Mouse (Mus musculus): Measurements from ENCODE around the gene Rai1. TPM values are rescaled to one million over a fixed set of nuclear protein-coding genes. Genes with fewer than 3 reads are reported as not detected.

Gene Rai1
- polyA plus RNA-seq, 1 experiment from 2014 or later, result 31.9 TPM

GRCm38 (mm10) chr11:60114296-60115023 is 9.6 kb downstream of the Rai1 start:
- Histone ChIP-seq H3K27me3 (no peaks in the 10 kb centered on the region), H3K4me2 (replicated peaks) (peak overlapping the region; percentile 69), H3K4me3 (peak overlapping the region; percentile 54), H3K27ac (replicated peaks) (peak overlapping the region; percentile 88), H3K9ac (replicated peaks) (peak overlapping the region; percentile 68), H3K9me3 (no peaks in the 10 kb centered on the region), H3K36me3 (no peaks in the 10 kb centered on the region), H3K4me1 (peaks cover 52% of the 10 kb centered on the region)
- WGBS, result 1% methylated on average over 21 of the region's 21 CpGs
- peak; percentile 26 for ATAC-seq (replicated peaks)

GRCm38 (mm10) chr11:60115024-60115538 is 10.3 kb downstream of the Rai1 start:
- H3K9me3 ChIP-seq, result no peaks in the 10 kb centered on the region
- WGBS, result under 1% methylated on average over 38 of the region's 43 CpGs

GRCm38 (mm10) chr11:60115638-60116276 is 10.9 kb downstream of the Rai1 start:
- H3K9ac ChIP-seq (replicated peaks), result peak overlapping the region; percentile 68

More at GRCm38 (mm10) chr11:60115024-60115538, 10.3 kb downstream of the Rai1 start:
- H3K4me3 ChIP-seq, result peak overlapping the region; percentile 54
- H3K27me3 ChIP-seq, result no peaks in the 10 kb centered on the region
- no peaks in the 10 kb centered on the region for H3K36me3 ChIP-seq
- H3K4me1 ChIP-seq, result peaks cover 46% of the 10 kb centered on the region
- peak overlapping the region; percentile 69 for H3K4me2 ChIP-seq (replicated peaks)
- peak overlapping the region; percentile 88 for H3K27ac ChIP-seq (replicated peaks)
- peak overlapping the region; percentile 68 for H3K9ac ChIP-seq (replicated peaks)
- ATAC-seq (replicated peaks), result peak; percentile 96

GRCm38 (mm10) chr11:60120586-60121262 is 15.9 kb downstream of the Rai1 start:
- Histone ChIP-seq H3K4me3 (no peak overlapping the region), H3K27me3 (no peaks in the 10 kb centered on the region), H3K4me2 (replicated peaks) (no peak overlapping the region), H3K36me3 (no peaks in the 10 kb centered on the region), H3K9me3 (no peaks in the 10 kb centered on the region), H3K9ac (replicated peaks) (no peak overlapping the region), H3K27ac (replicated peaks) (no peak overlapping the region), H3K4me1 (peaks cover 3% of the 10 kb centered on the region)
- WGBS, result 88% methylated on average over 2 of the region's 2 CpGs
- no peak for ATAC-seq (replicated peaks)

More at GRCm38 (mm10) chr11:60115638-60116276, 10.9 kb downstream of the Rai1 start:
- H3K36me3 ChIP-seq, result no peaks in the 10 kb centered on the region
- ATAC-seq (replicated peaks), result no peak
- H3K4me1 ChIP-seq, result peaks cover 42% of the 10 kb centered on the region
- WGBS, result 33% methylated on average over 6 of the region's 6 CpGs
- peak overlapping the region; percentile 54 for H3K4me3 ChIP-seq
- H3K9me3 ChIP-seq, result no peaks in the 10 kb centered on the region
- peak overlapping the region; percentile 88 for H3K27ac ChIP-seq (replicated peaks)
- H3K27me3 ChIP-seq, result no peaks in the 10 kb centered on the region
- peak overlapping the region; percentile 69 for H3K4me2 ChIP-seq (replicated peaks)

- Histone ChIP-seq H3K27me3 (no peaks in the 10 kb centered on the region), H3K9me3 (no peaks in the 10 kb centered on the region), H3K27ac (replicated peaks) (no peak overlapping the region), H3K36me3 (no peaks in the 10 kb centered on the region), H3K4me3 (no peak overlapping the region), H3K9ac (replicated peaks) (no peak overlapping the region), H3K4me2 (replicated peaks) (no peak overlapping the region), H3K4me1 (peaks cover 13% of the 10 kb centered on the region)
- ATAC-seq (replicated peaks), result no peak
Measured at GRCm38 (mm10) chr11:60122611-60123010, 17.8 kb downstream of the Rai1 start.

DNA sequence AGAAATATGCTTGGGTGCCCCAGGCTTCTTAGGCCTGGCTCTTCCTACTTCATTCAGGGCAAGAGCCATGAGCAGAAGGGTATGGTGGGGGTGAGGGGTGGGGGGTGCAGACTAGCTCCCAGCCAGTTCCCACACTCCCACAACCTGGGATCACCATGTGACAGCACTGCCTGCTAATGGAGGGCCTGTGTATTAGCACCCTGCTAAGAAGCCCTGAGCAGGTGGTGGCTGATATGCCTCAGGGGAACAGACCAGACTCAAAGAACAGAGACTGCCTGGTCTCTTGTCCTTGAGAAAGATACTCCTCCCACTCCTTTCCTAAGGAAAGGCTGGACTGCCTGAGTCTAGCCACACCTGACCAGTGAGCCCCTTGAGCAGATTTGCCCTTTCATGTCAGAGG is 22.2 kb downstream of the Rai1 start:
- Histone ChIP-seq H3K27ac (replicated peaks) (no peak overlapping the region), H3K9me3 (no peaks in the 10 kb centered on the region), H3K4me2 (replicated peaks) (no peak overlapping the region), H3K27me3 (no peaks in the 10 kb centered on the region), H3K4me3 (no peak overlapping the region), H3K9ac (replicated peaks) (no peak overlapping the region), H3K4me1 (peaks cover 18% of the 10 kb centered on the region), H3K36me3 (no peaks in the 10 kb centered on the region)
- ATAC-seq (replicated peaks), result no peak

GRCm38 (mm10) chr11:60127863-60128512 is 23.2 kb downstream of the Rai1 start:
- Histone ChIP-seq H3K4me2 (replicated peaks) (no peak overlapping the region), H3K27me3 (no peaks in the 10 kb centered on the region), H3K9me3 (no peaks in the 10 kb centered on the region), H3K9ac (replicated peaks) (no peak overlapping the region), H3K4me1 (peaks cover 18% of the 10 kb centered on the region), H3K4me3 (no peak overlapping the region), H3K27ac (replicated peaks) (no peak overlapping the region), H3K36me3 (no peaks in the 10 kb centered on the region)
- WGBS, result 54% methylated on average over 4 of the region's 4 CpGs
- no peak for ATAC-seq (replicated peaks)

DNA sequence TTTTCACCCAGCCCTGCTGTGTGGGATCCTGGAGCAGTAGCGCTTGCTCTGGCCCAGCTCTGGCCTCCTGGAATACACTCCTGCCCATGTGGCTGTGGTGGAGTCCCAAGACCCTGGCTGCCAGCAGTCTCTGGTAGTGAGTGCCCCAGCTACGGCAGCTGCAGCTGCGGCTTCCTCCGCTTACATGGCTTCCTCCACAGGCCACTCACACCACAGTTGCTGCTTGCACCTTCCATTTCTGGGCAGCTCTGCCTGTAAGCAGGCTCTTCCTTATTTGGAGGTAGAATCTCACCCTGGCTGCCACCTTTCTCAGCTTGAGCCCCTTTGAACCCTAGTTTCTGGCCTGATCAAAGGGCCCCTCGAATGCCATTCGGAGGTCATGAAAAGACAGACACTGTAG is 25.7 kb downstream of the Rai1 start:
- peaks cover 18% of the 10 kb centered on the region for H3K4me1 ChIP-seq
- 79% methylated on average over 6 of the region's 6 CpGs for WGBS
- no peak overlapping the region for H3K9ac ChIP-seq (replicated peaks)
- H3K4me2 ChIP-seq (replicated peaks), result no peak overlapping the region
- no peak overlapping the region for H3K4me3 ChIP-seq
- H3K27ac ChIP-seq (replicated peaks), result no peak overlapping the region
- H3K27me3 ChIP-seq, result no peaks in the 10 kb centered on the region
- H3K9me3 ChIP-seq, result no peaks in the 10 kb centered on the region
- ATAC-seq (replicated peaks), result no peak
- no peaks in the 10 kb centered on the region for H3K36me3 ChIP-seq

DNA sequence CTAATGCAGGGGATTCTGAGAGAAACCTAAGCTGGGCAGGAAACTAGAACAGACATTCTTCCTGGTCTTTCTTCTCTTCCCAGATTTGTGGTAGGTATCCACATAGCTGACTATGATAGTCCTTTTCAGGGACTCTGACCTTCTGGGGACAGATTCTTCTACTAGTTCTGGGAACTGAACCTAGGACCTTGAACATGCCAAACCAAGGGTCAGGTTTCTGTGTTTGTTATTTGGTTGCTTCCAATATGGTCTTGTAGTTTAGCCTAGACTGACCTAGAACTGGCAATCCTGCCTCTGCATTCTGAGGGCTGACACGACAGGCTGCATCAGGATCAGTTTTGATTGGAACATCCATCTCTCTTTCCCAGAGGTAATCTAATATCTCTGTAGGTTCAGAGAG is 27.2 kb downstream of the Rai1 start:
- WGBS, result 76% methylated on average over 1 of the region's 1 CpGs
- Histone ChIP-seq H3K4me3 (no peak overlapping the region), H3K27ac (replicated peaks) (no peak overlapping the region), H3K9ac (replicated peaks) (no peak overlapping the region), H3K9me3 (no peaks in the 10 kb centered on the region), H3K4me1 (peaks cover 10% of the 10 kb centered on the region), H3K36me3 (no peaks in the 10 kb centered on the region), H3K27me3 (no peaks in the 10 kb centered on the region), H3K4me2 (replicated peaks) (no peak overlapping the region)
- no peak for ATAC-seq (replicated peaks)

GRCm38 (mm10) chr11:60136491-60136890 is 31.7 kb downstream of the Rai1 start:
- no peak overlapping the region for H3K27ac ChIP-seq (replicated peaks)
- WGBS, result 93% methylated on average over 1 of the region's 1 CpGs
- H3K4me3 ChIP-seq, result no peak overlapping the region
- no peaks in the 10 kb centered on the region for H3K9me3 ChIP-seq
- no peak overlapping the region for H3K4me2 ChIP-seq (replicated peaks)
- H3K9ac ChIP-seq (replicated peaks), result no peak overlapping the region
- ATAC-seq (replicated peaks), result no peak
- H3K27me3 ChIP-seq, result no peaks in the 10 kb centered on the region
- no peaks in the 10 kb centered on the region for H3K36me3 ChIP-seq
- H3K4me1 ChIP-seq, result peaks cover 16% of the 10 kb centered on the region

DNA sequence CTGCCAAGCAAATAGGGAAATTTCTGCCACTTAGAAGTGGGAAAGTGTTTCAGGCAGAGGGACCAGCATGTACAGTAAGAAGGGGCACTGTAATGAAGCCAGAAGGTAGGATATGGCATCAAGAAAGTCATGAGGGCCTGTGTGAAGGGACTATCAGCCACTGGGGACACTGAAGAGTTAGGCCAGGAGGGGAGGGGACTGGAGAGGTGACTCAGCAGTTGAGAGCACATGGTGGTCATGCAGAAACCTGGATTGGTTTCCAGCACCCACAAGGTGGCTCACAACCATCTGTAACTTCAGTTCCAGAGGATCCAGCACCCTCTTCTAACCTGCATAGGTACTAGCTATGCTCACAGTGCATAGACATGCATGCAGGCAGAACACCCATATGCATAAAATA is 32.4 kb downstream of the Rai1 start:
- no peaks in the 10 kb centered on the region for H3K9me3 ChIP-seq
- H3K4me2 ChIP-seq (replicated peaks), result no peak overlapping the region
- no peaks in the 10 kb centered on the region for H3K27me3 ChIP-seq

More for the DNA sequence above, 32.4 kb downstream of the Rai1 start:
- H3K36me3 ChIP-seq, result no peaks in the 10 kb centered on the region
- ATAC-seq (replicated peaks), result no peak
- H3K4me3 ChIP-seq, result no peak overlapping the region
- peaks cover 23% of the 10 kb centered on the region for H3K4me1 ChIP-seq
- no peak overlapping the region for H3K9ac ChIP-seq (replicated peaks)
- H3K27ac ChIP-seq (replicated peaks), result no peak overlapping the region

Data from forebrain, embryonic 15.5 days (tissue).